Mouse (Mus musculus): ENCODE results near the gene Phospho2.

Gene Phospho2

GRCm38 (mm10) chr2:69825898-69826297 lies 36.5 kb downstream of the Phospho2 start:
- DNase-seq: no peak

- DNase-seq: no peak
These were observed 37.0 kb downstream of the Phospho2 start for GRCm38 (mm10) chr2:69826380-69826779.

GRCm38 (mm10) chr2:69828031-69828430 lies 38.6 kb downstream of the Phospho2 start:
- no peak for DNase-seq

DNA sequence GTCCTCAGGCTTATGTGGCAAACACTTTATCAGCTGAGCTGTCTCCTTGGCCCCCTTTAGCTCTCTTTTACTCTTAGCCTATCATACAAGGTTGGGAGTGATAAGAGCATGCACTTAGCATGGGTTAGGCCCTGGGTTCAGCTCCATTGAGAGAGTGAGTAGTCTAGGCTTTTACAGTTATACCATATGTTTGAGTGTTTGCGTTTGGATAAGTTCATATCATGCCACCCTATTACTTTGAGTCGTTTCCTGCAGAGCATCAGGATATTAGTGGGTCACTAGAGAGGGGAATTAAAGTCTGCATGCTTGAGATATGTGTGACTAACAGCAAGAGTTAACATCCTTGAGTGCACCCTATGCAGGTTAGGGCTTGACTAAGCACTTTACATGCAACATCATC lies 40.3 kb downstream of the Phospho2 start:
- no peak for DNase-seq

DNA sequence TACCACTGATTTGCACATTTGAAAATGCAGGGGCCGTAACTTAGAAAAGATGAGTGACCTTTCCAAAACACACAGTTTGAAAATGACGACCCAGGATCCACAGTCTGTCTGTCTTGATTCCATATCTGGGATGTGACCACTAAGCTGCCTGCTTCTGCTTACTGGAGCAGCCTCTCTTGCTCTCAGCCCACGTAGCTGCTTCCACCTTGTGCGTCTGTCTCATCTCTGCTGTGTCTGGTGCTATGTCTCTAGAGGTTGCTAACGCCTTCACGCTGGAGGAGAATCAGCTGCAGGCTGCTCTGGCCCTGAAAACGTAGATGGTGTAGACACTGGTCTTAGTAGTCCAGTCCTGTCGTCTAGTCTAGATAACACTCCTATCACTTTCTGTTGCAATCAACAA lies 40.7 kb downstream of the Phospho2 start:
- DNase-seq: no peak

DNA sequence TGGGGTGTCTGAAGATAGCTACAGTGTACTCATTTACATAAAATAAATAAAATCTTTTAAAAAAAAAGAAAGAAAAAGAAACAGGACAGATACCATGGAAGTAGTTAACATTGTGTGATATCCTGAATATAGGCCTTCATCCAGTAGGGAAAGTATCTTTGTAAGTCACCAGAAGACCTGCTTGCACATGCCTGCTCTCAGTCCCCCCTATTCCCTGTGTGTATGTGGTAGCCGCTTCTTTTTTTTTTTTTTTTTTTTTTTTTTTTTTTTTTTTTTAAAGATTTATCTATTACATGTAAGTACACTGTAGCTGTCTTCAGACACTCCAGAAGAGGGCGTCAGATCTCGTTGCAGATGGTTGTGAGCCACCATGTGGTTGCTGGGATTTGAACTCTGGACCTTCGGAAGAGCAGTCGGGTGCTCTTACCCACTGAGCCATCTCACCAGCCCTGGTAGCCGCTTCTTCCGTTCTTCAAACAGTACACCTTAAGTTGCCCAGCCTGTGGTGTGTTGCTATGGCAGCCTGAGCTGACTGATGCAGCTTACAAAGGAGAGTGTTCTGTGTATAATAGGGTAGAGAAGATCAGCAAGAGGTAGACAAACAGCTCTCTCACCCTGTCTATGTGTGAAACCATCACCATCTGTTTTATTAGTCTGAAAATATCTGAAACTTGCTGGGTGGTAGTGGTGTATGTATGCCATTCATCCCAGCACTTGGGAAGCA lies 48.0 kb downstream of the Phospho2 start:
- DNase-seq: no peak

- DNase-seq: no peak
These were observed 48.6 kb downstream of the Phospho2 start for GRCm38 (mm10) chr2:69837996-69838395.

DNA sequence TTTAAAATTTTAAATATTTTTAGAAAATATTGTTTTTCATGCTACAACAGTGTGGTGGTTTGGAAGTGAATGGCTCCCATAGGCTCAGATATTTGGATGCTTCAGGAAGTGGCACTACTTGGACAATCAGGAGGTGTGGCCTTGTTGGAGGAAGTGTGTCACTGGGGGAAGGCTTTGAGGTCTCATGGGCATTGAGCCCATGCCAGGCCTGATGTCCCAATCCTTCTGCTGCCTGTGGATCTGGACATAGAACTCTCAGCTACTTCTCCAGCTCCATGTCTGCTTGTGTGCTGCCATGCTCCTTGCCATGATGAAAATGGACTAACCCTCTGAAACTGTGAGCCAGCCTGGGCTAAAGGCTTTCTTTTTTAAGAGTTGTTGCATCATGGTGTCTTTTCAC lies 49.3 kb downstream of the Phospho2 start:
- no peak for DNase-seq

- DNase-seq: peak; percentile 22
These were observed 50.8 kb downstream of the Phospho2 start for GRCm38 (mm10) chr2:69840261-69840660.

GRCm38 (mm10) chr2:69849215-69849614 lies 59.8 kb downstream of the Phospho2 start:
- no peak for DNase-seq

Measured in right cerebral cortex, postnatal 4 days (tissue).